Mouse (Mus musculus) hindbrain, embryonic 12.5 days (tissue): ENCODE measurements around the gene Senp7. TPM values are rescaled to one million over a fixed set of nuclear protein-coding genes. Genes with fewer than 3 reads are reported as not detected.
A peak's percentile ranks its signal among the peaks of the same experiment; 100 is the strongest.
"Not testable (repeated sequence)": the region's sequence is repeated elsewhere in the genome, so short reads cannot be mapped to it uniquely, and the experiment has no call there.

Source experiments
- ATAC-seq: fragments of 200-750 bp; cut with Nextera tagmentation; 2 replicates; pipeline ENCODE4 v1.8.0; 2017; ENCODE audit warnings: moderate TSS enrichment; ENCODE audit not compliant: low FRiP score
- H3K27ac ChIP-seq: fragments of 300-500 bp; sonication (generic); 2 replicates; pipeline ENCODE4 v1.5.1; 2016; ENCODE audit warnings: mild to moderate bottlenecking
- H3K27me3 ChIP-seq: fragments of 300-500 bp; sonication (generic); 2 replicates; pipeline ENCODE4 v1.6.1; 2016; ENCODE audit warnings: mild to moderate bottlenecking
- H3K36me3 ChIP-seq: fragments of 300-500 bp; sonication (generic); 2 replicates; pipeline ENCODE4 v1.6.1; 2016; ENCODE audit warnings: mild to moderate bottlenecking
- H3K4me1 ChIP-seq: fragments of 300-500 bp; sonication (generic); 2 replicates; pipeline ENCODE4 v1.6.1; 2016
- H3K4me2 ChIP-seq: fragments of 300-500 bp; sonication (generic); replicated peaks from 2 replicates; pipeline ENCODE4 v1.6.1; 2016; ENCODE audit warnings: mild to moderate bottlenecking
- H3K4me3 ChIP-seq: fragments of 300-500 bp; sonication (generic); 2 replicates; pipeline ENCODE4 v1.5.1; 2016; ENCODE audit warnings: mild to moderate bottlenecking
- H3K9ac ChIP-seq: fragments of 300-500 bp; sonication (generic); 2 replicates; pipeline ENCODE4 v1.6.1; 2016; ENCODE audit warnings: mild to moderate bottlenecking, moderate library complexity
- H3K9me3 ChIP-seq: fragments of 300-500 bp; sonication (generic); replicated peaks from 2 replicates; pipeline ENCODE4 v1.6.1; 2016; ENCODE audit warnings: mild to moderate bottlenecking
- WGBS: fragments of 180-500 bp; shearing (Covaris S2); methylation state at CpG from one replicate; pipeline ENCODE4 v1.1.7; 2016; 5-methylcytosine and 5-hydroxymethylcytosine counted together
- polyA plus RNA-seq: library from polyadenylated mRNA; unstranded; fragments of >200 nt; fragmentation: Nextera tagmentation; extraction: Ambion mirVana; gene quantifications from 2 replicates; pipeline ENCODE4 v1.2.1, GENCODE M21; 2016

The Senp7 gene
- polyA plus RNA-seq, 1 experiment from 2014 or later = 54.5 TPM

- Histone ChIP-seq H3K4me3 (no peak overlapping the region), H3K27me3 (no peaks in the 10 kb centered on the region), H3K9ac (no peak overlapping the region), H3K36me3 (no peaks in the 10 kb centered on the region), H3K27ac (no peak overlapping the region), H3K9me3 (no peaks in the 10 kb centered on the region), H3K4me1 (peaks cover 7% of the 10 kb centered on the region), H3K4me2 (no peak overlapping the region)
- ATAC-seq = no peak
- WGBS = 79% methylated on average over 6 of the region's 6 CpGs
These were observed 24.4 kb downstream of the Senp7 start for GRCm38 (mm10) chr16:56072533-56072932.

GRCm38 (mm10) chr16:56073150-56073549 lies 25.0 kb downstream of the Senp7 start:
- WGBS = 93% methylated on average over 6 of the region's 6 CpGs
- ATAC-seq, H3K4me2 ChIP-seq: not testable (repeated sequence)

GRCm38 (mm10) chr16:56074122-56074521 lies 26.0 kb downstream of the Senp7 start:
- Histone ChIP-seq H3K4me3 (no peak overlapping the region), H3K4me2 (no peak overlapping the region), H3K9ac (no peak overlapping the region), H3K36me3 (no peaks in the 10 kb centered on the region), H3K9me3 (no peaks in the 10 kb centered on the region), H3K27me3 (no peaks in the 10 kb centered on the region), H3K27ac (no peak overlapping the region), H3K4me1 (peaks cover 7% of the 10 kb centered on the region)
- 93% methylated on average over 1 of the region's 1 CpGs for WGBS
- no peak; the same call in 1 of the 2 replicates for ATAC-seq

More at GRCm38 (mm10) chr16:56073150-56073549, 25.0 kb downstream of the Senp7 start:
- not testable (repeated sequence) for H3K9ac ChIP-seq, H3K9me3 ChIP-seq, H3K4me1 ChIP-seq, H3K27me3 ChIP-seq, H3K4me3 ChIP-seq, H3K27ac ChIP-seq, H3K36me3 ChIP-seq

- H3K9ac ChIP-seq = no peak overlapping the region
- ATAC-seq = peak; percentile 12; the same call in 1 of the 2 replicates
- 83% methylated on average over 5 of the region's 5 CpGs for whole genome bisulfite sequencing
- H3K9me3 ChIP-seq = no peaks in the 10 kb centered on the region
- H3K4me3 ChIP-seq = no peak overlapping the region
- no peaks in the 10 kb centered on the region for H3K36me3 ChIP-seq
- H3K4me2 ChIP-seq = peak overlapping the region; percentile 65; the same call in 1 of the 2 replicates
- H3K27ac ChIP-seq = peak overlapping the region; percentile 98
- peaks cover 7% of the 10 kb centered on the region for H3K4me1 ChIP-seq
- H3K27me3 ChIP-seq = no peaks in the 10 kb centered on the region
These were observed 26.4 kb downstream of the Senp7 start for GRCm38 (mm10) chr16:56074565-56074964.

- Histone ChIP-seq H3K27ac (peak overlapping the region; percentile 98), H3K27me3 (no peaks in the 10 kb centered on the region), H3K4me3 (peak overlapping the region; percentile 73), H3K9me3 (no peaks in the 10 kb centered on the region), H3K36me3 (no peaks in the 10 kb centered on the region), H3K4me1 (peaks cover 7% of the 10 kb centered on the region), H3K4me2 (peak overlapping the region; percentile 65), H3K9ac (peak overlapping the region; percentile 82)
- peak; percentile 92 for ATAC-seq
- under 1% methylated on average over 41 of the region's 66 CpGs for WGBS
These were observed 27.3 kb downstream of the Senp7 start for GRCm38 (mm10) chr16:56075222-56076111.

GRCm38 (mm10) chr16:56076121-56076869 lies 28.2 kb downstream of the Senp7 start:
- H3K9me3 ChIP-seq = no peaks in the 10 kb centered on the region
- peaks cover 7% of the 10 kb centered on the region for H3K4me1 ChIP-seq
- H3K4me2 ChIP-seq = peak overlapping the region; percentile 65
- H3K4me3 ChIP-seq = peak overlapping the region; percentile 73
- no peak for ATAC-seq
- WGBS = 9% methylated on average over 11 of the region's 11 CpGs
- peak overlapping the region; percentile 82 for H3K9ac ChIP-seq
- no peaks in the 10 kb centered on the region for H3K27me3 ChIP-seq
- no peaks in the 10 kb centered on the region for H3K36me3 ChIP-seq
- H3K27ac ChIP-seq = peak overlapping the region; percentile 98

- H3K27me3 ChIP-seq = no peaks in the 10 kb centered on the region
- H3K36me3 ChIP-seq = peaks cover 2% of the 10 kb centered on the region; the same call in 1 of the 2 replicates
- H3K27ac ChIP-seq = no peak overlapping the region
- no peaks in the 10 kb centered on the region for H3K9me3 ChIP-seq
- no peak overlapping the region for H3K4me2 ChIP-seq
- H3K9ac ChIP-seq = no peak overlapping the region
- 95% methylated on average over 1 of the region's 1 CpGs for WGBS
- H3K4me1 ChIP-seq = peaks cover 7% of the 10 kb centered on the region
- ATAC-seq = no peak
- H3K4me3 ChIP-seq = no peak overlapping the region
These were observed 31.3 kb downstream of the Senp7 start for GRCm38 (mm10) chr16:56079419-56079818.

- no peak overlapping the region for H3K4me2 ChIP-seq
- peaks cover 8% of the 10 kb centered on the region; the same call in 1 of the 2 replicates for H3K36me3 ChIP-seq
- no peak overlapping the region for H3K27ac ChIP-seq
- H3K27me3 ChIP-seq = no peaks in the 10 kb centered on the region
- peaks cover 3% of the 10 kb centered on the region; the same call in 1 of the 2 replicates for H3K4me1 ChIP-seq
- WGBS = 91% methylated on average over 4 of the region's 4 CpGs
- H3K9me3 ChIP-seq = no peaks in the 10 kb centered on the region
- H3K4me3 ChIP-seq = no peak overlapping the region
- no peak overlapping the region for H3K9ac ChIP-seq
- ATAC-seq = no peak
These were observed 33.6 kb downstream of the Senp7 start for GRCm38 (mm10) chr16:56081691-56082090.

- H3K4me2 ChIP-seq = no peak overlapping the region
- peaks cover 15% of the 10 kb centered on the region; the same call in 1 of the 2 replicates for H3K36me3 ChIP-seq
- no peak for ATAC-seq
- H3K4me3 ChIP-seq = no peak overlapping the region
- H3K9me3 ChIP-seq = no peaks in the 10 kb centered on the region
- no peaks in the 10 kb centered on the region for H3K4me1 ChIP-seq
- H3K9ac ChIP-seq = no peak overlapping the region
- H3K27ac ChIP-seq = no peak overlapping the region
- 97% methylated on average over 2 of the region's 2 CpGs for WGBS
- no peaks in the 10 kb centered on the region for H3K27me3 ChIP-seq
These were observed 38.2 kb downstream of the Senp7 start for GRCm38 (mm10) chr16:56086336-56086735.

- H3K4me1 ChIP-seq = no peaks in the 10 kb centered on the region
- H3K36me3 ChIP-seq = peaks cover 24% of the 10 kb centered on the region; the same call in 1 of the 2 replicates
- H3K27me3 ChIP-seq = no peaks in the 10 kb centered on the region
- no peak overlapping the region for H3K9ac ChIP-seq
- H3K9me3 ChIP-seq = no peaks in the 10 kb centered on the region
- H3K27ac ChIP-seq = no peak overlapping the region
- no peak for ATAC-seq
- no peak overlapping the region for H3K4me3 ChIP-seq
- 96% methylated on average over 2 of the region's 2 CpGs for whole genome bisulfite sequencing
- no peak overlapping the region for H3K4me2 ChIP-seq
These were observed 42.2 kb downstream of the Senp7 start for GRCm38 (mm10) chr16:56090385-56090784.

- not testable (repeated sequence) for ATAC-seq, H3K27ac ChIP-seq, H3K27me3 ChIP-seq, H3K9ac ChIP-seq, H3K9me3 ChIP-seq, H3K4me2 ChIP-seq, H3K4me1 ChIP-seq, H3K4me3 ChIP-seq
- H3K36me3 ChIP-seq = peaks cover 43% of the 10 kb centered on the region
These were observed 48.4 kb downstream of the Senp7 start for GRCm38 (mm10) chr16:56096401-56097018.

GRCm38 (mm10) chr16:56115706-56116105 lies 67.6 kb downstream of the Senp7 start:
- Histone ChIP-seq H3K27me3 (no peaks in the 10 kb centered on the region), H3K9me3 (peaks cover 3% of the 10 kb centered on the region; the same call in 1 of the 2 replicates), H3K4me2 (no peak overlapping the region), H3K36me3 (peaks cover 34% of the 10 kb centered on the region), H3K4me1 (no peaks in the 10 kb centered on the region), H3K4me3 (no peak overlapping the region), H3K27ac (no peak overlapping the region), H3K9ac (no peak overlapping the region)
- ATAC-seq = no peak
- 90% methylated on average over 3 of the region's 3 CpGs for WGBS
